Mouse (Mus musculus) forebrain, embryonic 14.5 days (tissue): Measurements from ENCODE around the gene Tmem185b. TPM values are rescaled to one million over a fixed set of nuclear protein-coding genes. Genes with fewer than 3 reads are reported as not detected.

Source experiments
- ATAC-seq: fragments of 200-750 bp; cut with Nextera tagmentation; 2 replicates; pipeline ENCODE4 v1.8.0; 2017; ENCODE audit warnings: mild to moderate bottlenecking, moderate library complexity
- DNase-seq: peaks from one replicate; pipeline ENCODE4 v3.0.0-alpha.2; 2015; ENCODE audit warnings: low spot score
- H3K27ac ChIP-seq: fragments of 300-500 bp; sonication (generic); 2 replicates; pipeline ENCODE4 v1.5.1; 2014; ENCODE audit warnings: low read depth, mild to moderate bottlenecking, control low read depth, low read length, moderate library complexity
- H3K27me3 ChIP-seq: fragments of 300-500 bp; sonication (generic); replicated peaks from 2 replicates; pipeline ENCODE4 v1.6.1; 2014; ENCODE audit warnings: low read length, control low read depth, mixed read lengths; ENCODE audit not compliant: control insufficient read depth, insufficient read depth
- H3K36me3 ChIP-seq: fragments of 300-500 bp; sonication (generic); 2 replicates; pipeline ENCODE4 v1.6.1; 2014; ENCODE audit warnings: low read length, control low read depth; ENCODE audit not compliant: control insufficient read depth, insufficient read depth
- H3K4me1 ChIP-seq: fragments of 300-500 bp; sonication (generic); 2 replicates; pipeline ENCODE4 v1.6.1; 2014; ENCODE audit warnings: antibody characterized with exemption, low read length, control low read depth; ENCODE audit not compliant: control insufficient read depth, insufficient read depth
- H3K4me2 ChIP-seq: fragments of 300-500 bp; sonication (generic); 2 replicates; pipeline ENCODE4 v1.6.1; 2014; ENCODE audit warnings: mild to moderate bottlenecking, control low read depth, low read length
- H3K4me3 ChIP-seq: fragments of 300-500 bp; sonication (generic); 2 replicates; pipeline ENCODE4 v1.5.1; 2014; ENCODE audit warnings: low read depth, low read length, control low read depth
- H3K9ac ChIP-seq: fragments of 300-500 bp; sonication (generic); 2 replicates; pipeline ENCODE4 v1.6.1; 2014; ENCODE audit warnings: mild to moderate bottlenecking, low read length, control low read depth, moderate library complexity
- H3K9me3 ChIP-seq: fragments of 300-500 bp; sonication (generic); replicated peaks from 2 replicates; pipeline ENCODE4 v1.6.1; 2016; ENCODE audit warnings: low read length, control low read depth, mixed read lengths; ENCODE audit not compliant: control insufficient read depth
- WGBS: fragments of 180-500 bp; shearing (Covaris S2); extraction: QIAGEN DNeasy Blood & Tissue Kit; methylation state at CpG from one replicate; pipeline ENCODE4 v1.1.7; 2014; 5-methylcytosine and 5-hydroxymethylcytosine counted together
- polyA plus RNA-seq: library from polyadenylated mRNA; unstranded; fragments of >200 nt; fragmentation: Nextera tagmentation; extraction: Ambion mirVana; gene quantifications from 2 replicates; pipeline ENCODE4 v1.2.1, GENCODE M21; 2014

Gene Tmem185b
- polyA plus RNA-seq, 1 experiment from 2014 or later: 21.6 TPM

GRCm38 (mm10) chr1:119498536-119499231, 27.3 kb upstream of the Tmem185b start:
- ATAC-seq (no peak), DNase-seq (no peak)
- Histone ChIP-seq H3K27me3 (no peaks in the 10 kb centered on the region), H3K9ac (no peak overlapping the region), H3K27ac (no peak overlapping the region), H3K4me1 (no peaks in the 10 kb centered on the region; the same call in 1 of the 2 replicates), H3K36me3 (no peaks in the 10 kb centered on the region), H3K9me3 (no peaks in the 10 kb centered on the region), H3K4me3 (no peak overlapping the region), H3K4me2 (no peak overlapping the region)
- WGBS: 89% methylated on average over 9 of the region's 9 CpGs

DNA sequence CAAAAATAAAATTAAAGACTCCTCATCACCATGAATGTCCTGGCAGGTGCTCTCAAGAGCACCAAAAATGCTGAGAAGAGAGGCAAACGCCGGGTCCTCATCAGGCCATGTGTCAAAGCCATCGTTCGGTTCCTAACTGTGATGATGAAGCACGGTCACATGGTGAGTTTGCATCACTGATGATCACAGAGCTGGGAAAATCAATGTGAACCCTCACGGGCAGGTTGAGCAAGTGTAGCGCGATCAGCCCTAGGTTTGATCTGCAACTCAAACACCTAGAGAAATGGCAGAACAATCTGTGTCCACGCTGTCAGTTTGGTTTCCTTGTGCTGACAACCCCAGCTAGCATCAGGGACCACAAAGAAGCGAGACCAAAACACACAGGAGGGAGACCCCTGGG, 26.5 kb upstream of the Tmem185b start:
- ATAC-seq: no peak
- H3K9ac ChIP-seq: no peak overlapping the region
- WGBS: 91% methylated on average over 10 of the region's 10 CpGs

DNA sequence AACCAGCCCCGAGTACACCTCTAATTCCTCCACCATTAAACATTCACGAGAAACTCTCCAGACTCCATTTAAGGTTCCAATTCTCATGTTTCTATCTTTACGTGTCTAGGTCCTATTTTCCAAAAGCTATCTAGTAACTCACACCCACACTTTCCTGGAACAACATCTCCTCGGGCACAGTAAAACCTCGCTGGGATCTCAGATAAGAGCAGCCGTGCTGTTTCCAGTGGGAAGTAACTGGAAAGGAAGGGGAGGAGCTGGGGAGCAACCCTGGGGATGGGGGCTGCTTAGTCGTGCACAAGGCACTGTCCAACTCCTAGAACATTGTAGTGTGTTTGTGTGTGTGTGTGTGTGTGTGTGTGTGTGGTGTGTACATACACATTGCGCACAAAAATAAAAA, 24.1 kb upstream of the Tmem185b start:
- no peaks in the 10 kb centered on the region for H3K9me3 ChIP-seq
- WGBS: 86% methylated on average over 8 of the region's 8 CpGs
- H3K4me3 ChIP-seq: no peak overlapping the region
- H3K9ac ChIP-seq: no peak overlapping the region
- DNase-seq (no peak), ATAC-seq (no peak)
- peaks cover 5% of the 10 kb centered on the region for H3K4me1 ChIP-seq
- no peaks in the 10 kb centered on the region for H3K36me3 ChIP-seq
- H3K27ac ChIP-seq: no peak overlapping the region
- no peak overlapping the region for H3K4me2 ChIP-seq
- no peaks in the 10 kb centered on the region for H3K27me3 ChIP-seq

More for the DNA sequence above, 26.5 kb upstream of the Tmem185b start:
- Histone ChIP-seq H3K27ac (no peak overlapping the region), H3K4me1 (peaks cover 3% of the 10 kb centered on the region), H3K9me3 (no peaks in the 10 kb centered on the region), H3K4me2 (no peak overlapping the region), H3K4me3 (no peak overlapping the region), H3K27me3 (no peaks in the 10 kb centered on the region), H3K36me3 (no peaks in the 10 kb centered on the region)
- DNase-seq: no peak

DNA sequence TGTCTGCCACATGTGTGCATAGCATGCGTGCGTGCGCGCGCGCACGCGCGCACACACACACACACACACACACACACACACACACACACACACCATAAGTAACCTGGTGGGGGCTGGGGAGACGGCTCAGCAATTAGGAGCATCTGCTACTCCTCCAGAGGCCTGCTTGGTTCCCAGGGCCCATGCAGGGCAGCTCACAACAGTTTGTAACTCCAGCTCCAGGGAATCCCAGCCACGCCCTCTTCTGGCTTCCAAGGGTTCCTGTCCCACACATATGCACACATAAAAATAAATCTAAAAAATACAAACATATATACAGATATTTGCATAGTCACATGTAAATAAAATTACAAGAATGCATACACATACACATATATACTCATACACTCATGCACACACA, 23.2 kb upstream of the Tmem185b start:
- ATAC-seq (no peak), DNase-seq (no peak)
- Histone ChIP-seq H3K4me3 (no peak overlapping the region), H3K27me3 (no peaks in the 10 kb centered on the region), H3K9me3 (no peaks in the 10 kb centered on the region), H3K27ac (no peak overlapping the region), H3K9ac (no peak overlapping the region), H3K4me2 (no peak overlapping the region), H3K4me1 (peaks cover 5% of the 10 kb centered on the region), H3K36me3 (no peaks in the 10 kb centered on the region)
- 93% methylated on average over 11 of the region's 11 CpGs for WGBS

DNA sequence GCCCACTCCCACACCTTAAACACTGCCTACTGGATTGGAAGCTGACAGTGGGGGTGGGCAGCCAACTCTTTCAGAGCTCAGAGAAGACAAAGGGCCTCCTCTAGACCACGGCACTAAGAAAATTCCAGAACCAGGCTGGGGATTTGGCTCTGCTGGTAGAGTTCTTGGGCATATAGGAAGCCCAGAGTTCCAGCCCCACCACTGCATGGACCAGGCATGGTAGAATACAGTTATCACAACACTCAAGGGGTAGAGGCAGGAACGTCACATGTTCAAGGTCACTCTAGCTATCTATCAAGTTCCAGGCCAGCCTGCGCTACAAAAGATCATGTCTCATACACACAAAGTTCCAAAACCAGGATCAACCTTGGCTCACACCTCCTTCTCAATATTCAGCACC, 22.8 kb upstream of the Tmem185b start:
- DNase-seq (no peak), ATAC-seq (no peak)
- no peaks in the 10 kb centered on the region for H3K36me3 ChIP-seq
- peak overlapping the region; percentile 66; the same call in 1 of the 2 replicates for H3K4me3 ChIP-seq
- H3K9me3 ChIP-seq: no peaks in the 10 kb centered on the region
- 83% methylated on average over 3 of the region's 3 CpGs for WGBS
- no peaks in the 10 kb centered on the region for H3K27me3 ChIP-seq
- H3K4me2 ChIP-seq: peak overlapping the region; percentile 86
- 0 out of 2 replicates have a peak overlapping the region, but pooled peaks have one; percentile 71 for H3K9ac ChIP-seq
- no peak overlapping the region for H3K27ac ChIP-seq
- H3K4me1 ChIP-seq: peaks cover 5% of the 10 kb centered on the region

DNA sequence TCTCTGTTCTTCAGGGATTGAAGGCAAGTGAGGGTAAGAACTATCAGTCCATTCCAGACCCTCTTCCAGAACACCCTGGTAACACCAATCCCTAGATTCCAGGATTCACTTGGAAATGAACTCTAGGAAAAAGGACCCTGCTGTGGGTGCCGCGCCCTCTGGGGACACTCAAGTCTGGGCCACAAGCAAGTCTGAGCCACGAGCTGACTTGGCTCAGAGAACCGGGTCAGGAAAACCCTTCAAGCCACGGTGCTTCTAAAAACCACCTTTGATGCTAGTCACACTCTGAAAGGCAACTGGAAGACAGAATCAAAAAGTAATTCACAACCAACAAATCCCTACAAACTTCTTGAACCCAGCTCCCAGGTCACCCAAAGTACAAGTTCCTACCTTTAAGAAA, 22.2 kb upstream of the Tmem185b start:
- Histone ChIP-seq H3K4me1 (peaks cover 11% of the 10 kb centered on the region), H3K4me2 (peak overlapping the region; percentile 86), H3K9me3 (no peaks in the 10 kb centered on the region), H3K27me3 (no peaks in the 10 kb centered on the region), H3K4me3 (peak overlapping the region; percentile 66), H3K36me3 (no peaks in the 10 kb centered on the region), H3K27ac (no peak overlapping the region), H3K9ac (peak overlapping the region; percentile 71)
- WGBS: 29% methylated on average over 5 of the region's 5 CpGs
- DNase-seq: no peak
- ATAC-seq: no peak

DNA sequence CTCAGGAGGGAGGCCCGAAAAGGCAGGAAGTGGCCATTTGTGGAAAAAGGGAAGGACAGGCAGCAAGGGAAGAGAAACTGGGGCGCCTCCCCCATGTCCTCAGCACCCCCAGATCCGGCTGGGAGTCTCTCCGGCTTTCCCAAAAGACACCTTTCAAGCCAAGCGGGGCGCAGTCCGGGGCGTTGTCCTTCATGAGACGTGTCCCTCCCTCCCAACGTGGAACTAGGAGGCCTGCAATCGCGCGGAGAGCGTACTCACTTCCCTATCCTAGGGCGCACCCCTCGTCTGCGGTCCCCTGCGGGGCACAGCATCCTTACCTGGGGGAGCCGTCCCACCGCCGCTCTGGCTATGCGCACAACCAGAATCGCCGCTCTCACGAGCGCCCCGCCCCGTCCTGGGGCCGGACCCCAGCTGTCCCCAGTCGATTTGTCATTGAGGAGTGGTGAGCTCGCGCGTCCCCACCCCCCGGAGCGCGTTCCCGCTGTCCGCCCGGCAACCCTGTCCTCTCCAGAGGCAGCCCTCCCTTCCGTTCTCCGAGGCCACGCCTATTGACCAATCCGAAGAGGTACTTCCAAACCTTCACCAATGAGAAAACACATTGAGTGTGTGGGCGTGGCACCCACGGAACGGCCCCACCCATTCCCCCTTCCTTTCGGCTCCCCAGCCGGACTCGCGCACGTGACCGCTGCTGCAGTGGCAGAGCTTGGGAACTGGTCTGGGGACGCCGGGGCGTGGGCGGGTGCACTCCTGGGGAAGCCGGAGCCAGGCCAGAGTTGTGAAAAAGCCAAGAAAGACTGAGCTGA, 21.5 kb upstream of the Tmem185b start, which contains the start of gene Ralb:
Ralb (minus strand) TSS at position 535 of the 803 bp plus-strand sequence.
- no peak within 1 kb of the TSS for H3K27ac ChIP-seq
- H3K9ac ChIP-seq: peak within 1 kb of the TSS; percentile 71
- H3K9me3 ChIP-seq: no peaks in the 10 kb centered on the region
- under 1% methylated on average over 53 of the region's 57 CpGs for WGBS
- H3K27me3 ChIP-seq: no peaks in the 10 kb centered on the region
- H3K4me2 ChIP-seq: peak within 1 kb of the TSS; percentile 86
- ATAC-seq: peak; percentile 99
- peak; percentile 98 for DNase-seq
- H3K4me1 ChIP-seq: peaks cover 11% of the 10 kb centered on the region
- H3K36me3 ChIP-seq: no peaks in the 10 kb centered on the region
- H3K4me3 ChIP-seq: peak within 1 kb of the TSS; percentile 66

- 87% methylated on average over 3 of the region's 3 CpGs for WGBS
- no peak overlapping the region for H3K9ac ChIP-seq
- no peak overlapping the region for H3K4me3 ChIP-seq
- no peaks in the 10 kb centered on the region for H3K27me3 ChIP-seq
- H3K27ac ChIP-seq: no peak overlapping the region
- peaks cover 11% of the 10 kb centered on the region for H3K4me1 ChIP-seq
- DNase-seq (no peak), ATAC-seq (no peak)
- no peaks in the 10 kb centered on the region for H3K9me3 ChIP-seq
- H3K36me3 ChIP-seq: no peaks in the 10 kb centered on the region
- no peak overlapping the region for H3K4me2 ChIP-seq
Observed at GRCm38 (mm10) chr1:119505951-119506350, 20.0 kb upstream of the Tmem185b start.

DNA sequence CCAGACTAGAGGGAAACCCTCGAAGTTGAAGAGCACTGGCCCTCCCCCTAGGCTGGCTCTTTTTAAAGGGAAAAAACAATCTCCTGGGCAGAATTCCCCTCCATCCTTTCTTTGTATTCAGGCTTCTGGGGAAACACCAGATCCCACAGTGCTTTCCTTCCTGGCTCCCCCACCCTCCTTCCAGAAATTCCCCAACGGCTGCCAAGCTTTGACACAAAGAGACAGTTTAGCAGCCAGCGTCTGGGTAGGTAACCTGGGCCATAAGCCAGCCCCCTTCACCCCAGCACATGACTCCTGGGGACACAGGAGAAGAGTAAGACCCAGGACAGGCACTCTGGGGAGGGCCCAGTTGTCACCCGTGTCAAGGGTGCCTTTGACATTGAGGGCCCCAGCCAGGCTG, 17.4 kb upstream of the Tmem185b start:
- Histone ChIP-seq H3K36me3 (no peaks in the 10 kb centered on the region), H3K9ac (no peak overlapping the region), H3K9me3 (no peaks in the 10 kb centered on the region), H3K4me1 (peaks cover 11% of the 10 kb centered on the region), H3K27ac (no peak overlapping the region), H3K27me3 (no peaks in the 10 kb centered on the region), H3K4me2 (no peak overlapping the region), H3K4me3 (no peak overlapping the region)
- ATAC-seq (no peak), DNase-seq (peak; percentile 58)
- 26% methylated on average over 4 of the region's 4 CpGs for WGBS
